Mouse (Mus musculus) right cerebral cortex, adult 18-20 months (tissue): ENCODE results near the gene Purb.
A peak's percentile ranks its signal among the peaks of the same experiment; 100 is the strongest.

Experiments
- DNase-seq: peaks from one replicate; pipeline ENCODE4 v3.0.0; 2022; ENCODE audit warnings: mixed read lengths

Gene Purb

GRCm38 (mm10) chr11:6475867-6476484 lies at the start of gene Purb:
Purb (minus strand) TSS chr11:6475917.
- peak; percentile 94 for DNase-seq

- DNase-seq = no peak
Measured at GRCm38 (mm10) chr11:6525241-6525640, 49.5 kb upstream of the Purb start.

- DNase-seq = no peak
Measured at GRCm38 (mm10) chr11:6524880-6525238, 49.1 kb upstream of the Purb start.

GRCm38 (mm10) chr11:6524165-6524879 lies 48.6 kb upstream of the Purb start:
- DNase-seq = no peak

- DNase-seq = no peak
Measured at GRCm38 (mm10) chr11:6523662-6524088, 48.0 kb upstream of the Purb start.

DNA sequence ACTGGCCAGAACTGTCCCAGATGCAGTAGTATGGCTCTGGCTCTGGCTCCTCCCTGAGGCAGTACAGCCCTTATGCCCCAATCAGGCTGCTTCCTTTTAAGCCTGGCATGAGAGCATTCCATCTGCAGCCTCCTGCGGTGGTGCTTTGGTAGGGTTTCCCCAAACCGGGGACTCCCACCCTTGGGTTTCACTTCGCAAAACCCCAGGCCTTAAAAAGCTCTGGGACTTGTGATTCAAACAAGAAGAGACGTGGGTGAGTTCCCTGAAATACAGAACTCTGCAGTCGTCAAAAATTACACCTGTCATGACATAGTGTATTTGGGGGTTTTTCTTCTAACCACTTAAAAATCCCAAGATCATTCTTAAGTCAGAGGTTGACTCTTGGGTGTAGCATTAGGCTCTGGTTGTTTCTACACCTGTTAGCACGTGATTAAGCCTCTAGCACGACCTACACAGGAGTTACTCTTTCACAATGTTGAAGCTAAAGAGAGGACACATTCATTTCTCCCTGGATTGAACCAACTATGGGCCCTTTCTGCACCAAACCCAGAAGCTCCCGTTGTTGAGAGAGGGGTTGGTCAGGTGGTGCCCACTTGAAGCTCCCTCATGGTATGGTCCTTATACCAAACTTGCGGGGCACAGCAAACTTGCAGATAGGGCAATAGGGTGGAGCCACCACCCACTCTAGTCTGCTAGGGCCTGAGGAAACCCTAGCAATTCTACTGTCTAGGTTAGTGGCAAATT lies 47.2 kb upstream of the Purb start:
- no peak for DNase-seq

GRCm38 (mm10) chr11:6520507-6521173 lies 44.9 kb upstream of the Purb start, which contains the start of gene Myo1g:
Myo1g (minus strand) TSS chr11:6520965.
- no peak for DNase-seq

DNA sequence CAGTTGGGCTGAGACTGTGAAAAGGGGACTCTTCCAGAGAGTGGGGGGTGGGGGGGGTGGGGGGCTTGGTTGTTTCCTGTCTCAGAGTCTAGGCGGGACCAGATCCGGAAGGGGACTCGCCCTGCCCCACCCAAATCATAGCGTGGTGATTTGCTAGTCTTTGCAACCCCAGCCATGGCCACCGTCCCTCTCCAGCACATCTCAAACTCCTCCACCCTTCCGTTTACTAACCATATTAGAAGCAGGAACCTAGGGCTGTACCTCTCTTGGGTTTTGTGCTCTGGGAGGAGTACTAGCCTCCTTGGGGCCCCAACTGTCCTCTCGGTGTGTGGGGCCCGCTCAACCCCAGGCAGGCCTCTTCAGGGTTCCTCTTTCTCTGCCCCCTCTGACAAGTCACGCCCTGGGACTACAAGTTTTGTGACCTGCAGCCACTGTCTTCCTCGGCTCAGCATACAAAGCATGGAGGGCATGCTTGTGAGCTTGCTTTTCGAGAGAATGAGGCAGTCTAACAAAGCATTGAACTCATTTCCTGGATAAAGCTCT lies 43.8 kb upstream of the Purb start:
- no peak for DNase-seq

GRCm38 (mm10) chr11:6514837-6515236 lies 39.1 kb upstream of the Purb start:
- no peak for DNase-seq

DNA sequence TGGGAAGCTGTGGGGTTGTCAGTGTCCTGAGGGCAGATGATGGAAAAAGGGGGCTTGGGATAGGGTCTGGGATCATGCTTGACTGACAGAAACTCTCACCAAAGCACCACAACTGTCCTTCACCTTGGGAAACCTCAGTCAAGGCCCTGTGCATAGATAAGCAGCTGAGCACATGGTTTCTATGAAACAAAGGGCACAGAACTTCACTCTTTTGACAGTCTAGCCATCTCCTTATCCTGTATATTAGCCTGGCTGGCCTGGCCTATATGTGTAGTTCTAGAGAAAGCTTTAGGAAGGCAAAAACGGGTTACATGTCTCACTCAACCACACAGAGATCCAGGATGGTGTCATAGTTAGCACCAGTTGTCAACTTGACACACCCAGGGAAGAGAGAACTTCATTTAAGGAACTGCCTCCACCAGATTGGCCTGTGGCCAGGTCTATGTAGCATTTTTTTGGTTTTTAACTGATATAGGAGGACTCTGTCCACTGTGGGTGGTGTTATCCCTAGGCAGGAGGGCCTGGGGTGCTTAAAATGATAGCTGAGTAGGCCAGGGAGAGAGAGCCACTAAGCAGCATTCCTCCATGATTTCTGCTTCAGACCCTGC lies 32.7 kb upstream of the Purb start:
- DNase-seq = no peak

DNA sequence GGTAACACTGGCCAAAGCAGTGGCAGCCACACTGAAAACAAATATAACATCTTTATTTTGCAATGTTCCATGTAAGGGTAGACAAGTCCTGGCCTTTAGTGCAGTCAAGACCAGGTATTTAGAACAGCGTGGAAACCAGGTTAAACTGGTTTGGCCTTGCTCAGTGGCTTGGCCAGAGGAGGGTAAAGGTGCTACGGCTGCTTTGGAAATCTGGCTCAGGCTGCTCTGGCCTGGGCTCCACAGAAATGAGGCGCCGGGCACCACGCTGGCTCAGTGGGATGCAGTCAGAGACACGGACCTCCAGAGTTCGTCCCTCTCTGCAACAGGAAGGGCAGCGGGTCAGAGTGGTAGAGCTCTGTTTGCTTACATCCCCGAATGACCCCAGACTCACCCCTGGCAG lies 30.8 kb upstream of the Purb start:
- DNase-seq = no peak

DNA sequence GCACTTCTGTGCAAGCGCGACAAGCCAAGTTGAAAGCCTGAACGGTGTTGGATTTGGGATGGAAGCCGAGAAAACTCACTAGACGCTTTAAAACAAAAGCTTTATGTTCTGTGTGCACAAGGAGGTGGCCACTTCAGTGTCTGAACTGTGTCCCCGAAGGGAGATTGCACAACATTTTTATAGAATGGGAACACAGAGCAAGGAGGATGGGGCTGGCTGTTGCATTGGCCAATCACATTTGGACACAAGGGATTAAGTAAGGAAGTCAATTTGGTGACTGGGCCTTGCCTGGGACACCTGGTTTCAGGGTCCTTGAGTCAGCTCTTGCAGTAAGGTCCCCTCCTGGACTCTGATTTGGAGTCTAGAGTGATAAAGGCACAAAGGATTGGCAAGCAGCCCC lies 29.0 kb upstream of the Purb start:
- no peak for DNase-seq

DNA sequence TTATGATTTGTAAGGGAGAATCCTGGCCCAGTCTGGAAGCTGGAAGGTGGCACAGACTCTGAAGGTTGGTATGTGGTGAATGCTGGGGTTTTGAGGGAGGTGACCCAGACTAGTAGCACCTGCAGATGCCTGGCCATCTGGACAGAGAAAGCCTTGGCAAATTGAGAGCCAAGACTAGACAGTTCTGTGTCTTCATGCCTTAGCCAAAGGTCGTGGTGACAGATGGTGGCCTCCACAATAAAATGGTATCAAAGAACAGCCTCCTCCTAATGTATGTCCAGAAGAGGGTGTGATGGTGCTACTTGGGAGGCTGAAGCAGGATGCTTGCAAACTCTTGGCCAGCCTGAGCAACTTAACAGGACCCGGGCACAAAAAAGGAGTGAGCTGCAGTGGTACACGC lies 28.5 kb upstream of the Purb start:
- no peak for DNase-seq

DNA sequence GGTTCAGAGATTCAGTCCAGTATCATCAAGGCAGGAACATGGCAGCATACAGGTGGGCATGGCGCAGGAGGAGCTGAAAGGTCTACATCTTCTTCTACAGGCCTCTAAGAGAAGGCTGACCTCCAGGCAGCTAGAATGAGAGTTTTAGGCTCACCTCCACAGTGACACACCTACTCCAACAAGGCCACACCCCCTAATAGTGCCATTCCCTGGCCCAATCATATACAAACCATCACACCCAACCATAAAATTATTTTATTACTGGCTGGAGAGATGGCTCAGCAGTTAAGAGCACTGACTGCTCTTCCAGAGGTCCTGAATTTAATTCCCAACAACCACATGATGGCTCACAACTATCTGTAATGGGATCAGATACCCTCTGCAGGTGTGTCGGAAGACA lies 26.8 kb upstream of the Purb start:
- no peak for DNase-seq

GRCm38 (mm10) chr11:6497311-6497948 lies 21.7 kb upstream of the Purb start:
- DNase-seq = no peak

DNA sequence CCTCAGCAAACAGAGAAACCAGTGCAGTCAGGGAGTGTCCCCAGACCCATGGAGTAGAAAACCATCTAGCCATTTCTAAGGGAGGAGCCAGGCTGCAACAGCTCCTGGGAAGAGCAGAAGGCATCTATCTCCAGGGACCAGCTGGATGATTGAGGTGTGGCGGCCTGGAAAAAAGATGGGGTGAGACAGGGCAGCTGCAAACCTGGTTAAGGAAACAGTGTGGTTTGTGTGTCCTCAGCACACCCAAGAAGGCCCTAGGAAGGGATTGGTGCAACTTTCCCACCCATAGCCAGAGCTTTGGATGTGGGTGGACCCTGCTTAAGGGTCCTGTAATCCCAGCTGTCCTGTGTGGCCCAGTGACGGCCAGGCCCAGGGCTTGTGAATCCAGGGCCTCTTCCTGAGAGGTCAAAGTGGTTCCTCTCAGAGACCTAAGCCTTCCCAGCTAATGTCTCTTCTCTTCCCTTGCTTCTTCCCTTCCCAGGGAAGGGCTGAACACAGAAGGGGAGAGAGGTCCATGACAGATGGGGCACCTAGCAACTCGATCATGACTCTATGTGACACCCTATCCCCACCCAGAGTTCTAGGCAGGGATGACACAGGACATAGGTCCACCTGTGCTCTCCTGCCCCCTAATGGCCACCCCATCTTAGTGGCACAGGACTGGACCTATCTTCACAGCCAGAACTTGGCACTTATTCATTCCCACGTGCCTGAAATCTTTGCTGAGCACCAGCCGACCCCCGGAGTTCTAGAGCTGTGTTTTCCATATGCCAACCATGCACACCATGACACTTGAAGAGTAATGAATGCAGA lies 14.2 kb upstream of the Purb start:
- no peak for DNase-seq

DNA sequence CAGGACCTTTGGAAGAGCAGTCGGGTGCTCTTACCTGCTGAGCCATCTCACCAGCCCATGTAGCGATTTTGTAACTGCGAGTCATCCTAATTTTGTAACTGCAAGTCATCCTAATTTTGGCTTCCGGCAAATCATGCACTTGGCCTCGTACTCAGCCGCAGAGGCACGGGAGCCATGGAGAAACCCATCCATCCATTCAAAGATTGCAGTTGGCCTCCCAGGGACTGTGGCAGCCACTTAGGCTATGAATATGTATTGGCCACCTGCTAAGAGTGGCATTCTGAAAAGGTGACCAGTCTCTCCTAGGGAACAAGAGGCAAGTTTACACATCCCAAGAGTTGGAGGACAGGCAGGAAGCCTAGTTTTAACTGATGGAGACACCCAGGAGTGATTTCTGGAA lies 13.5 kb upstream of the Purb start:
- DNase-seq = no peak

DNA sequence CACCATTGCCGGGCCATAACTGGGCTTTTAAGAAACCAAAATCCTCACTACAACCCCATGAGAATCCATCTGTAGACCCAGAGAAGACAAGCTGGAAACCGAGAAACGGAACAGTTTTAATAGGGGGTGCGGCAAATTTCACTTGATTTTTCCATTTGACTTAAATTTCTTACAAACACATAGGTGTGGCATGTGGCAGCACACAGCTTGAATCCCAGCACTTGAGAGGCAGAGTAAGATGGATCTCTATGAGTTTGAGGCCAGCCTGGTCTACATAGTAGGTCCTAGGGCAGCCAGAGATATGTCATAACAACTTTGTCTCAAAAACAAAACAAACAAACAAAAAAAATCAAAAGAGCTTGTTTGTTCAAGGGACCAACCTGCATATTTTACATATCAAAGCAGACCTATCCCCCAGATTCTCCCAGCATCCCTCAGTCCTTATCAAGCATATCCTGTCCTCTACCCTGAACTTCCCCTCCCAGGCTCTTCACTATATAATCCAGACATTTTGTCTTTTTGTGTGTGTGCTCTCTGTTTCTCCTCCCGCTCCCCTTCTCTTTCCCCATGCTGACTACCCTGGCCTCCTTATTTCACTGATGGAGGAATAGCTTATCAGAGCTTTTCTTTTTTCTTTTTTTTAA lies 12.4 kb upstream of the Purb start:
- no peak for DNase-seq

DNA sequence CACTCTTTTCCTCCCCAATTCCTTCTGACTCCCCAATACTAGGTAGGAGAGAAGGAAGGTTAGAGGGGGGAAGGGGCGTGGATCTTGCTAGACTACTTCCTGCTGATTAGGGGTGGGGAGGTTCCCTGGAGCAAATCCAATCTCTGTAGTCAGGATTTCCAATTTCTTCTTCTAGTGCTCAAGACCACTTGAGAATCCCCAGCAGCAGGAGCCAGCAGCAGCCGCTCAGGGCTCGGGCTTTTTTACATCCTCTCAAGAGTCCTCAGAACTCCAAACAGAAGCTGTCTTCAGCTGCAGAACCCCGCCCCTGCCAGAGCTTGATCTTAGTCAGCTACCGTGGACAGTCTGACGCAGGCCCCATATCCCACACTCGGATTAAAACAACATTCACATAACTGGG lies 11.8 kb upstream of the Purb start:
- DNase-seq = no peak

- DNase-seq = no peak
Measured at GRCm38 (mm10) chr11:6486916-6487315, 11.2 kb upstream of the Purb start.
